Mouse (Mus musculus): ENCODE measurements around the gene Prl2b1. TPM values are rescaled to one million over a fixed set of nuclear protein-coding genes. Genes with fewer than 3 reads are reported as not detected.

The Prl2b1 gene
- polyA plus RNA-seq, 1 experiment from 2014 or later = not detected

Other genes starting within 250 kb of the Prl2b1 start
- not detected in 2 replicates for gene Prl3d3, start 234.1 kb downstream of the Prl2b1 start, polyA plus RNA-seq (2014; fragmentation: Nextera tagmentation; extraction: Ambion mirVana)
- not detected in 2 replicates for gene Prl3c1, start 194.2 kb downstream of the Prl2b1 start, polyA plus RNA-seq (2014; fragmentation: Nextera tagmentation; extraction: Ambion mirVana)
- not detected in 2 replicates for gene Prl3b1, start 149.0 kb downstream of the Prl2b1 start, polyA plus RNA-seq (2014; fragmentation: Nextera tagmentation; extraction: Ambion mirVana)
- gene Prl3a1, start 131.4 kb downstream of the Prl2b1 start, polyA plus RNA-seq (2014; fragmentation: Nextera tagmentation; extraction: Ambion mirVana) = not detected in 2 replicates
- gene Prl6a1, start 78.2 kb downstream of the Prl2b1 start, polyA plus RNA-seq (2014; fragmentation: Nextera tagmentation; extraction: Ambion mirVana) = not detected in 2 replicates
- gene Prl8a2, start 45.2 kb downstream of the Prl2b1 start, polyA plus RNA-seq (2014; fragmentation: Nextera tagmentation; extraction: Ambion mirVana) = not detected in 2 replicates
- not detected in 2 replicates for gene Prl8a6, start 47.8 kb upstream of the Prl2b1 start, polyA plus RNA-seq (2014; fragmentation: Nextera tagmentation; extraction: Ambion mirVana)
- not detected in 2 replicates for gene Prl8a8, start 122.4 kb upstream of the Prl2b1 start, polyA plus RNA-seq (2014; fragmentation: Nextera tagmentation; extraction: Ambion mirVana)
- not detected in 2 replicates for gene Prl8a9, start 173.8 kb upstream of the Prl2b1 start, polyA plus RNA-seq (2014; fragmentation: Nextera tagmentation; extraction: Ambion mirVana)
- not detected in 2 replicates for gene Prl8a1, start 191.3 kb upstream of the Prl2b1 start, polyA plus RNA-seq (2014; fragmentation: Nextera tagmentation; extraction: Ambion mirVana)
- not detected in 2 replicates for gene Prl7b1, start 219.7 kb upstream of the Prl2b1 start, polyA plus RNA-seq (2014; fragmentation: Nextera tagmentation; extraction: Ambion mirVana)